Mouse (Mus musculus) Patski (cell line): Measurements from ENCODE around the gene 1700024P04Rik. TPM values are rescaled to one million over a fixed set of nuclear protein-coding genes. Genes with fewer than 3 reads are reported as not detected.

Experiments
- ATAC-seq: fragments of 100-300 bp; one replicate; pipeline ENCODE4 v1.8.0; 2021
- CTCF ChIA-PET: fragments of 350-600 bp; sonication (Branson Sonifier 250); formaldehyde crosslinking; loops from one replicate; lab custom pipeline; 2022; ENCODE audit warnings: inconsistent platforms; lab: Charles Lee
- POLR2A ChIA-PET: fragments of 350-600 bp; sonication (Branson Sonifier 250); formaldehyde crosslinking; loops from one replicate; lab custom pipeline; 2022; ENCODE audit warnings: antibody characterized with exemption, inconsistent platforms; lab: Charles Lee
- DNase-seq: peaks from one replicate; pipeline ENCODE4 v3.0.0-alpha.2; 2011; ENCODE audit warnings: low read depth, low spot score
- H3K27me3 ChIP-seq: fragments of 371-371 bp; one replicate; pipeline ENCODE4 v1.5.1; 2021
- CTCF ChIP-seq: fragments of 100-300 bp; IDR thresholded peaks from one replicate; pipeline ENCODE4 v1.5.1; 2021
- in situ Hi-C: fragments of 300-500 bp; cut with MboI; formaldehyde crosslinking; loops from 3 replicates; pipeline ENCODE4 v1.11.1; 2018; ENCODE audit warnings: low pct_unique_long_range_greater_than_20kb, mixed read lengths
- polyA plus RNA-seq: library from polyadenylated mRNA; unstranded; gene quantifications from one replicate; pipeline ENCODE4 v1.2.3, GENCODE M21; 2021

1700024P04Rik gene
- polyA plus RNA-seq: not detected

GRCm38 (mm10) chr13:98984465-98984864 lies at the start of gene 1700024P04Rik:
Gene 1700024P04Rik, minus strand, starts transcription at chr13:98984565.
- ChIA-PET POLR2A (no interaction called here), CTCF (no interaction called here)
- peaks cover 2% of the 10 kb centered on the region for H3K27me3 ChIP-seq
- ATAC-seq (no peak), DNase-seq (no peak)
- no peak for TF ChIP-seq CTCF
- in situ Hi-C loops: no loop called here

GRCm38 (mm10) chr13:99031223-99032216 lies 47.2 kb upstream of the 1700024P04Rik start:
- TF ChIP-seq CTCF: no peak
- in situ Hi-C loops: no loop called here
- CTCF ChIA-PET: no interaction called here
- POLR2A ChIA-PET: interaction anchor here (0.7 kb wide), 1 partner anchor 9 kb away, joined by 3 read pairs; no protein-coding TSS in a partner anchor
- no peaks in the 10 kb centered on the region for H3K27me3 ChIP-seq
- DNase-seq: no peak
- ATAC-seq: no peak

GRCm38 (mm10) chr13:99030579-99031200 lies 46.3 kb upstream of the 1700024P04Rik start:
- ATAC-seq (no peak), DNase-seq (no peak)
- ChIA-PET POLR2A (interaction anchor here (0.7 kb wide), 1 partner anchor 9 kb away, joined by 3 read pairs; no protein-coding TSS in a partner anchor), CTCF (no interaction called here)
- no peak for TF ChIP-seq CTCF
- in situ Hi-C loops: no loop called here
- no peaks in the 10 kb centered on the region for H3K27me3 ChIP-seq

- no peak for TF ChIP-seq CTCF
- ATAC-seq (no peak), DNase-seq (no peak)
- in situ Hi-C loops: no loop called here
- ChIA-PET CTCF (no interaction called here), POLR2A (no interaction called here)
- no peaks in the 10 kb centered on the region for H3K27me3 ChIP-seq
These were observed 40.9 kb upstream of the 1700024P04Rik start for GRCm38 (mm10) chr13:99025268-99025667.

GRCm38 (mm10) chr13:99022036-99022435 lies 37.7 kb upstream of the 1700024P04Rik start:
- in situ Hi-C loops: no loop called here
- ChIA-PET POLR2A (interaction anchor here (0.8 to 1.1 kb wide), 2 partner anchors 9 to 15 kb away, joined by 3 read pairs; no protein-coding TSS in a partner anchor), CTCF (no interaction called here)
- ATAC-seq: no peak
- no peak for DNase-seq
- no peak for TF ChIP-seq CTCF
- no peaks in the 10 kb centered on the region for H3K27me3 ChIP-seq

GRCm38 (mm10) chr13:99021181-99021580 lies 36.8 kb upstream of the 1700024P04Rik start:
- in situ Hi-C loops: no loop called here
- CTCF ChIA-PET: no interaction called here
- no peaks in the 10 kb centered on the region for H3K27me3 ChIP-seq
- no peak for TF ChIP-seq CTCF
- POLR2A ChIA-PET: interaction anchor here (1.2 kb wide), 1 partner anchor 9 kb away, joined by 4 read pairs; no protein-coding TSS in a partner anchor
- ATAC-seq: no peak
- DNase-seq: no peak

- ChIA-PET POLR2A (no interaction called here), CTCF (interaction anchor here (1.2 kb wide), 1 partner anchor 20 kb away, joined by 5 read pairs; no protein-coding TSS in a partner anchor)
- no peak for ATAC-seq
- no peaks in the 10 kb centered on the region for H3K27me3 ChIP-seq
- no peak for TF ChIP-seq CTCF
- DNase-seq: no peak
- in situ Hi-C loops: no loop called here
These were observed 35.7 kb upstream of the 1700024P04Rik start for GRCm38 (mm10) chr13:99019831-99020669.

- CTCF ChIA-PET: no interaction called here
- ATAC-seq (no peak), DNase-seq (no peak)
- H3K27me3 ChIP-seq: no peaks in the 10 kb centered on the region
- POLR2A ChIA-PET: no interaction called here
- in situ Hi-C loops: no loop called here
- TF ChIP-seq CTCF: no peak
These were observed 34.3 kb upstream of the 1700024P04Rik start for GRCm38 (mm10) chr13:99018526-99019201.

- POLR2A ChIA-PET: no interaction called here
- H3K27me3 ChIP-seq: no peaks in the 10 kb centered on the region
- in situ Hi-C loops: no loop called here
- ATAC-seq (no peak), DNase-seq (no peak)
- CTCF ChIA-PET: no interaction called here
- TF ChIP-seq CTCF: no peak
These were observed 32.3 kb upstream of the 1700024P04Rik start for GRCm38 (mm10) chr13:99016696-99017095.
